Mouse (Mus musculus): ENCODE measurements around the gene Gm5538. TPM values are rescaled to one million over a fixed set of nuclear protein-coding genes. Genes with fewer than 3 reads are reported as not detected.

Gene Gm5538
- 0.11 and 0.69 TPM in 2 replicates for polyA plus RNA-seq (2015; fragmentation: Nextera tagmentation; extraction: Ambion mirVana)

GRCm38 (mm10) chr3:59729490-59729889 is at the start of gene Gm5538:
Gm5538 (plus strand) TSS chr3:59729790.

Other genes starting within 250 kb of the Gm5538 start
- not detected in 2 replicates for gene Gm8298, start 131.3 kb downstream of the Gm5538 start, polyA plus RNA-seq (2015; fragmentation: Nextera tagmentation; extraction: Ambion mirVana)
- gene C130079G13Rik, start 195.4 kb downstream of the Gm5538 start, polyA plus RNA-seq (2015; fragmentation: Nextera tagmentation; extraction: Ambion mirVana) = not detected in 2 replicates